Mouse (Mus musculus): ENCODE data around the gene Dynlt1c. TPM values are rescaled to one million over a fixed set of nuclear protein-coding genes. Genes with fewer than 3 reads are reported as not detected.
"Not testable (repeated sequence)": the region's sequence is repeated elsewhere in the genome, so short reads cannot be mapped to it uniquely, and the experiment has no call there.

Dynlt1c gene
- polyA plus RNA-seq, 1 experiment from 2014 or later: 60.2 TPM

- 83% methylated on average over 18 of the region's 20 CpGs for WGBS
- ATAC-seq (ENCODE audit: insufficient number of reproducible peaks, insufficient read depth, low FRiP score, low TSS enrichment, low read depth); H3K4me3 ChIP-seq; H3K36me3 ChIP-seq; H3K4me2 ChIP-seq; H3K27me3 ChIP-seq; H3K9me3 ChIP-seq; H3K4me1 ChIP-seq; H3K9ac ChIP-seq; H3K27ac ChIP-seq: not testable (repeated sequence)
These were observed 19.4 kb downstream of the Dynlt1c start for GRCm38 (mm10) chr17:6620730-6621451.

- 94% methylated on average over 11 of the region's 12 CpGs for WGBS
- H3K27ac ChIP-seq; H3K4me1 ChIP-seq; H3K4me2 ChIP-seq; H3K9ac ChIP-seq; H3K4me3 ChIP-seq; ATAC-seq (ENCODE audit: insufficient number of reproducible peaks, insufficient read depth, low FRiP score, low TSS enrichment, low read depth); H3K27me3 ChIP-seq; H3K9me3 ChIP-seq; H3K36me3 ChIP-seq: not testable (repeated sequence)
These were observed 20.5 kb downstream of the Dynlt1c start for GRCm38 (mm10) chr17:6621976-6622375.

GRCm38 (mm10) chr17:6624926-6625558 is 23.6 kb downstream of the Dynlt1c start:
- H3K4me1 ChIP-seq; H3K9ac ChIP-seq; H3K4me2 ChIP-seq; H3K27me3 ChIP-seq; H3K4me3 ChIP-seq; H3K9me3 ChIP-seq; H3K36me3 ChIP-seq; H3K27ac ChIP-seq; ATAC-seq (ENCODE audit: insufficient number of reproducible peaks, insufficient read depth, low FRiP score, low TSS enrichment, low read depth): not testable (repeated sequence)
- 67% methylated on average over 2 of the region's 6 CpGs for WGBS

GRCm38 (mm10) chr17:6630398-6630797 is 28.9 kb downstream of the Dynlt1c start:
- H3K4me2 ChIP-seq; H3K4me1 ChIP-seq; H3K27ac ChIP-seq; H3K4me3 ChIP-seq; ATAC-seq (ENCODE audit: insufficient number of reproducible peaks, insufficient read depth, low FRiP score, low TSS enrichment, low read depth); H3K27me3 ChIP-seq; H3K9ac ChIP-seq; H3K36me3 ChIP-seq; H3K9me3 ChIP-seq: not testable (repeated sequence)
- 84% methylated on average over 4 of the region's 4 CpGs for WGBS

GRCm38 (mm10) chr17:6632850-6633249 is 31.4 kb downstream of the Dynlt1c start:
- not testable (repeated sequence) for H3K36me3 ChIP-seq; H3K4me1 ChIP-seq; ATAC-seq (ENCODE audit: insufficient number of reproducible peaks, insufficient read depth, low FRiP score, low TSS enrichment, low read depth)

GRCm38 (mm10) chr17:6635781-6636180 is 34.3 kb downstream of the Dynlt1c start:
- H3K9me3 ChIP-seq; ATAC-seq (ENCODE audit: insufficient number of reproducible peaks, insufficient read depth, low FRiP score, low TSS enrichment, low read depth); H3K27me3 ChIP-seq; H3K9ac ChIP-seq; H3K27ac ChIP-seq; H3K36me3 ChIP-seq; H3K4me1 ChIP-seq; H3K4me3 ChIP-seq; H3K4me2 ChIP-seq: not testable (repeated sequence)
- WGBS: 78% methylated on average over 2 of the region's 4 CpGs

More at GRCm38 (mm10) chr17:6632850-6633249, 31.4 kb downstream of the Dynlt1c start:
- 91% methylated on average over 6 of the region's 6 CpGs for WGBS
- not testable (repeated sequence) for H3K9ac ChIP-seq, H3K27ac ChIP-seq, H3K4me2 ChIP-seq, H3K4me3 ChIP-seq, H3K9me3 ChIP-seq, H3K27me3 ChIP-seq

- Histone ChIP-seq H3K4me2 (no peak overlapping the region), H3K27ac (no peak overlapping the region), H3K4me1 (no peaks in the 10 kb centered on the region), H3K36me3 (no peaks in the 10 kb centered on the region), H3K9me3 (no peaks in the 10 kb centered on the region), H3K4me3 (no peak overlapping the region), H3K9ac (no peak overlapping the region), H3K27me3 (no peaks in the 10 kb centered on the region)
- WGBS: 84% methylated on average over 5 of the region's 5 CpGs
- ATAC-seq (ENCODE audit: insufficient number of reproducible peaks, insufficient read depth, low FRiP score, low TSS enrichment, low read depth): no peak
These were observed 35.4 kb downstream of the Dynlt1c start for GRCm38 (mm10) chr17:6636861-6637260.

GRCm38 (mm10) chr17:6637434-6637833 is 36.0 kb downstream of the Dynlt1c start:
- not testable (repeated sequence) for H3K27ac ChIP-seq; H3K9me3 ChIP-seq; H3K4me3 ChIP-seq; H3K36me3 ChIP-seq; H3K4me2 ChIP-seq; H3K9ac ChIP-seq; H3K27me3 ChIP-seq; ATAC-seq (ENCODE audit: insufficient number of reproducible peaks, insufficient read depth, low FRiP score, low TSS enrichment, low read depth); H3K4me1 ChIP-seq
- WGBS: 95% methylated on average over 4 of the region's 4 CpGs

- WGBS: 91% methylated on average over 8 of the region's 8 CpGs
- ATAC-seq (ENCODE audit: insufficient number of reproducible peaks, insufficient read depth, low FRiP score, low TSS enrichment, low read depth); H3K4me1 ChIP-seq; H3K27me3 ChIP-seq; H3K4me2 ChIP-seq; H3K27ac ChIP-seq; H3K4me3 ChIP-seq; H3K9ac ChIP-seq; H3K9me3 ChIP-seq; H3K36me3 ChIP-seq: not testable (repeated sequence)
These were observed 37.0 kb downstream of the Dynlt1c start for GRCm38 (mm10) chr17:6638444-6638843.

GRCm38 (mm10) chr17:6639486-6639885 is 38.0 kb downstream of the Dynlt1c start:
- H3K9ac ChIP-seq, H3K4me2 ChIP-seq, H3K4me3 ChIP-seq, H3K27me3 ChIP-seq, H3K27ac ChIP-seq, H3K36me3 ChIP-seq, H3K4me1 ChIP-seq, H3K9me3 ChIP-seq: not testable (repeated sequence)
- peak; percentile 26; the same call in 1 of the 2 replicates for ATAC-seq (ENCODE audit: insufficient number of reproducible peaks, insufficient read depth, low FRiP score, low TSS enrichment, low read depth)
- WGBS: 87% methylated on average over 16 of the region's 21 CpGs

GRCm38 (mm10) chr17:6640044-6640637 is 38.7 kb downstream of the Dynlt1c start:
- not testable (repeated sequence) for H3K36me3 ChIP-seq; ATAC-seq (ENCODE audit: insufficient number of reproducible peaks, insufficient read depth, low FRiP score, low TSS enrichment, low read depth); H3K4me3 ChIP-seq; H3K27ac ChIP-seq; H3K4me2 ChIP-seq; H3K9me3 ChIP-seq; H3K27me3 ChIP-seq; H3K9ac ChIP-seq; H3K4me1 ChIP-seq
- 90% methylated on average over 10 of the region's 10 CpGs for whole genome bisulfite sequencing

GRCm38 (mm10) chr17:6640771-6641429 is 39.4 kb downstream of the Dynlt1c start:
- ATAC-seq (ENCODE audit: insufficient number of reproducible peaks, insufficient read depth, low FRiP score, low TSS enrichment, low read depth); H3K9me3 ChIP-seq; H3K9ac ChIP-seq; H3K4me2 ChIP-seq; H3K4me1 ChIP-seq; H3K27ac ChIP-seq; H3K36me3 ChIP-seq; H3K27me3 ChIP-seq; H3K4me3 ChIP-seq: not testable (repeated sequence)
- 74% methylated on average over 14 of the region's 14 CpGs for WGBS
